Mouse (Mus musculus) gastrocnemius, postnatal 25 days (tissue): ENCODE results near the gene Cyp2c23. TPM values are rescaled to one million over a fixed set of nuclear protein-coding genes. Genes with fewer than 3 reads are reported as not detected.

Experiments
- DNase-seq: peaks from one replicate; pipeline ENCODE4 v3.0.0; 2022
- total RNA-seq, 2 experiments: library from RNA; stranded (reverse); gene quantifications; 1 replicate in 1 of 2; 2 replicates in 1 of 2; pipeline ENCODE4 v1.2.3; 2021

Cyp2c23 gene
- total RNA-seq, 2 experiments from 2014 or later, result not detected

GRCm38 (mm10) chr19:43972129-43972528 is 56.9 kb downstream of the Cyp2c23 start:
- DNase-seq, result no peak

- no peak for DNase-seq
These were observed 60.5 kb downstream of the Cyp2c23 start for GRCm38 (mm10) chr19:43968436-43969026.

DNA sequence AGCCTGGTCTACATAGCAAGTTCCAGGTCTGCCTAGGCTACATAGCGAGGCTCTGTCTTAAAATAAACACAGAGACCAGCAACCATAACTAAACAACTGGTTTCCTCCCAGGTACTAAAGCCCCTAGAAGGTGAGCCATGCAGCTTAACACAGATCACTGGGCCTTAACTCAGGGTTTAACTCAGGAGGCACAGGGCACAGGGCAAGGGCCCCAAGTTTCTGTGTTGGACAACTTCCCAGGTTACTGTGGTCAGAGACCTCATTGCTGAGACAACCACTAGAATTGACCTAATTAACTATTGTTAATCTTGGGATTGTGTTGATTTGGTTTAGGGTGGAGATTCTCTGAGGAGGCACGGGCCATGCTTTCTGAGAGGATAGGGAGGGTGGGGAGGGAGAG is 62.5 kb downstream of the Cyp2c23 start:
- DNase-seq, result no peak

- DNase-seq, result no peak
These were observed 63.4 kb downstream of the Cyp2c23 start for GRCm38 (mm10) chr19:43965496-43966085.

GRCm38 (mm10) chr19:43962795-43963194 is 66.2 kb downstream of the Cyp2c23 start:
- DNase-seq, result no peak

GRCm38 (mm10) chr19:43961185-43961584 is 67.8 kb downstream of the Cyp2c23 start:
- DNase-seq, result no peak

DNA sequence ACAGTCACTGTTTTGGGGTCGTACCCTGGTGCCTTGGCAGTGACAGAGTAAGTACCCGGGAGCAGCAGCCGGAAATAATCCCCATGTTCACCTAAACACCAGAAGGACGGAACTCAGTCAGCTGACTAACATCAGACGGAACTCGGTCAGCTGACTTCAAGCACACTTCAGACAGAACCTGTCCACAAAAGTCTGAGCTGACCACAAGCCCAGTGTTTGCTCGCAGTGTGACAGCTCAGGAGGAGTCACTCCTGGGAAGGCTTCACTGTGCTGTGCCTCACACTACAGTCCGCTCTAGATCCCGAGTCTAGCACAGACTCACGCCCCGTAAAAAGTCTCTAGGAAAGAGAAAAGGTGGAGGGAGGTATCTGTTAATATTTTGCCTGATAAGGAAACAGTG is 69.0 kb downstream of the Cyp2c23 start:
- no peak for DNase-seq

GRCm38 (mm10) chr19:43959162-43959561 is 69.8 kb downstream of the Cyp2c23 start:
- peak; percentile 26 for DNase-seq

DNA sequence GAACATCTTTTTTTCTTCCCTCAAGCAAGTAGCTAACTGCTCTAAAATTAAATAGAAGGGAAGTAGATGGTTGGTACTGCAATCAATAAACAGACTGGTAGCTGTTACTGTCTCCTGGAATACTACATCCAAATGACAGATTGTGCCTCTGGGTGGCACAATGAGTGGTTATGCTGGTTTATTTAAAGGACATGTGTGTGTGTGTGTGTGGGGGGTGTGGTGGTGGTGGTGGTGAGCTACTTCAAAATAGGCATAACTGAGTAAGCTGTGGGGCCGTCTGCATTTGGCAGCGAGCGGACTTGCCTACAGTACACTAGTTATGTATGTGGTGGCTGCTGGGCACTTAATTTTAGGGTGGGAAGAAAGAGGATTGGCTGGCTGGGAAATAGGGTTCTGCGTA is 71.1 kb downstream of the Cyp2c23 start:
- DNase-seq, result no peak

DNA sequence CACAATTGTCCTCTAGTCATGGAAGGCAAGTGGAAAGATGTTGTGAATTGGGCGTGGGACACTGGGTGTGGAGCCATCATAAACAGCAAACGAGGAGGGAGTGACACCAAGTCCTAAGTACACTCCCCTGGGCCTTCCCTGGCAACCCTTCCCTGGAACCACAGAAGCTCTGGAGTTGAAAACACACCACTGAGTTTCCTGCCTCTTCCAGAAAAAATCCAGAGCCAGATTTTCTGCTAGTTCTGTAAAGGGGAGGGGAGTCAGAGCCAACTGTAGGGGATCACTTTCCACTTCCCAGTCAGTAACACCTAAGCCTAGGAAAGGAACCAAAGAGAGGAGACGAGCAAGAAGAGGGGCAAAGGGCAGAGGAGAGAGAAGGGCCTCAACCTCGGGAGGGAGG is 71.6 kb downstream of the Cyp2c23 start:
- DNase-seq, result peak; percentile 38

DNA sequence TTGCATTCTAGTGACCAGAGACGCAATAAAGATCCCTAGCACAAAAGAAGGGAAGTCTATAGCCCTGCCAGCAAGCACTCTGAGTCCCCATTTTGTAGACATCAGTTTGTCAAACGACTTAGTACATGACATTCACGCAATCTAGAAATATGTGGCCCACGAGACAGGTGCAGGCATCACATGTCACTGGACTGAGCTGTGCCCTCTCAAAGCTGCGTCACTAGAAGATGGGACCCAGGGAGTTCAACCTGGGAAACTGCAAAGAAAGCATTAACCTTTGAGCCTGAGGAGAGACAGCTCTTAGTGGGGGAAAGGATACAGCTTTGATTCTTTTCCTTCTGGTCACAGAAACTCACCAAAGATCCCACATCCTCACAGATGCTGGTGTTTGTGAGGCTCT is 73.7 kb downstream of the Cyp2c23 start:
- no peak for DNase-seq

Other genes with a start within 250 kb of the Cyp2c23 start
- not detected for gene Abcc2, start 247.0 kb downstream of the Cyp2c23 start, total RNA-seq
- 1 to 10 TPM; 7.9 to 10.0 TPM for gene Dnmbp, start 89.0 kb downstream of the Cyp2c23 start, total RNA-seq
- gene Cpn1, start 42.7 kb downstream of the Cyp2c23 start, total RNA-seq, result not detected
- gene Erlin1, start 40.6 kb upstream of the Cyp2c23 start, total RNA-seq, result 1 to 10 TPM; 3.4 to 4.8 TPM
- 10 to 100 TPM; 14.9 to 17.4 TPM for gene Chuk, start 78.3 kb upstream of the Cyp2c23 start, total RNA-seq
- 1 to 10 TPM; 4.0 to 5.7 TPM for gene Cwf19l1, start 106.7 kb upstream of the Cyp2c23 start, total RNA-seq
- 10 to 100 TPM; 12.7 to 13.5 TPM for gene Bloc1s2, start 117.2 kb upstream of the Cyp2c23 start, total RNA-seq
- not detected for gene Pkd2l1, start 163.2 kb upstream of the Cyp2c23 start, total RNA-seq
- not detected for gene Scd3, start 174.1 kb upstream of the Cyp2c23 start, total RNA-seq